Mouse (Mus musculus) limb, embryonic 11.5 days (tissue): Measurements from ENCODE around the gene Polr3gl. TPM values are rescaled to one million over a fixed set of nuclear protein-coding genes. Genes with fewer than 3 reads are reported as not detected.
A peak's percentile ranks its signal among the peaks of the same experiment; 100 is the strongest.

ENCODE experiments used
- ATAC-seq: fragments of 200-750 bp; cut with Nextera tagmentation; 2 replicates; pipeline ENCODE4 v1.8.0; 2017; ENCODE audit warnings: low read depth; ENCODE audit not compliant: insufficient number of reproducible peaks, low FRiP score, low TSS enrichment
- DNase-seq: peaks from one replicate; pipeline ENCODE4 v3.0.0-alpha.2; 2015; ENCODE audit warnings: low spot score
- H3K27ac ChIP-seq: fragments of 300-500 bp; sonication (generic); replicated peaks from 2 replicates; pipeline ENCODE4 v1.5.1; 2014; ENCODE audit warnings: low read depth, mild to moderate bottlenecking, low read length
- H3K27me3 ChIP-seq: fragments of 300-500 bp; sonication (generic); 2 replicates; pipeline ENCODE4 v1.6.1; 2014; ENCODE audit warnings: mild to moderate bottlenecking, low read length, mixed read lengths; ENCODE audit not compliant: control insufficient read depth, insufficient read depth
- H3K36me3 ChIP-seq: fragments of 300-500 bp; sonication (generic); 2 replicates; pipeline ENCODE4 v1.6.1; 2014; ENCODE audit warnings: mild to moderate bottlenecking, low read length, moderate library complexity, mixed read lengths; ENCODE audit not compliant: control insufficient read depth, insufficient read depth
- H3K4me1 ChIP-seq: fragments of 300-500 bp; sonication (generic); 2 replicates; pipeline ENCODE4 v1.6.1; 2014; ENCODE audit warnings: low read length, mixed read lengths; ENCODE audit not compliant: control insufficient read depth, insufficient read depth
- H3K4me2 ChIP-seq: fragments of 300-500 bp; sonication (generic); 2 replicates; pipeline ENCODE4 v1.6.1; 2014; ENCODE audit warnings: low read depth, mild to moderate bottlenecking, moderate library complexity; ENCODE audit not compliant: severe bottlenecking
- H3K4me3 ChIP-seq: fragments of 300-500 bp; sonication (generic); 2 replicates; pipeline ENCODE4 v1.5.1; 2014; ENCODE audit warnings: low read depth, low read length
- H3K9ac ChIP-seq: fragments of 300-500 bp; sonication (generic); 2 replicates; pipeline ENCODE4 v1.6.1; 2014; ENCODE audit warnings: mild to moderate bottlenecking, low read length
- H3K9me3 ChIP-seq: fragments of 300-500 bp; sonication (generic); 2 replicates; pipeline ENCODE4 v1.6.1; 2016; ENCODE audit warnings: low read length; ENCODE audit not compliant: control insufficient read depth
- WGBS: fragments of 180-500 bp; shearing (Covaris S2); extraction: QIAGEN DNeasy Blood & Tissue Kit; methylation state at CpG from one replicate; pipeline ENCODE4 v1.1.7; 2014; 5-methylcytosine and 5-hydroxymethylcytosine counted together
- polyA plus RNA-seq: library from polyadenylated mRNA; unstranded; fragments of >200 nt; fragmentation: Nextera tagmentation; extraction: Ambion mirVana; gene quantifications from 2 replicates; pipeline ENCODE4 v1.2.1, GENCODE M21; 2014

Polr3gl gene
- polyA plus RNA-seq, 1 experiment from 2014 or later, result 18.8 TPM

DNA sequence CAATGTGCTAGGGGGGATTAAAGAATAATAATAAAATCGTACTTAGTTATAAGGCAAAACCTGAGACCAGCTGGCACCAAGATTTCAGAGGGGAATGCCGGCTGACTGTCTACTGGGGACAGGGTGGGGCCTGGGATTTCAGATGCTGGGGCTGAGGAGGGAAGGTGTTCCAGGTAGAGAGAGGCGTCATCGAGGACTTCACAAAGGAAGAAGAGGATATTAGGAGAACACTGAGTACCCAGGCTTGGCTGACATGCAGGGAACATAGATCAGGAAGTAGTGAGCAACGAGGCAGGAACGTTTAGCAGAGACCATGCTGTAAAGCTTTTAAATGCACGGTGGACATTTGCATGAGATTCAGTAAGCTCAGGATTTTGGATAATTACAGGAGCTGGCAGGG is 42.1 kb downstream of the Polr3gl start:
- Histone ChIP-seq H3K27ac (no peak overlapping the region), H3K36me3 (no peaks in the 10 kb centered on the region), H3K4me2 (no peak overlapping the region), H3K9me3 (no peaks in the 10 kb centered on the region), H3K27me3 (no peaks in the 10 kb centered on the region), H3K4me3 (no peak overlapping the region), H3K9ac (no peak overlapping the region), H3K4me1 (0 out of 2 replicates have a peak, but pooled peaks cover 3% of the 10 kb centered on the region)
- WGBS, result 80% methylated on average over 7 of the region's 7 CpGs
- ATAC-seq (no peak), DNase-seq (no peak)

DNA sequence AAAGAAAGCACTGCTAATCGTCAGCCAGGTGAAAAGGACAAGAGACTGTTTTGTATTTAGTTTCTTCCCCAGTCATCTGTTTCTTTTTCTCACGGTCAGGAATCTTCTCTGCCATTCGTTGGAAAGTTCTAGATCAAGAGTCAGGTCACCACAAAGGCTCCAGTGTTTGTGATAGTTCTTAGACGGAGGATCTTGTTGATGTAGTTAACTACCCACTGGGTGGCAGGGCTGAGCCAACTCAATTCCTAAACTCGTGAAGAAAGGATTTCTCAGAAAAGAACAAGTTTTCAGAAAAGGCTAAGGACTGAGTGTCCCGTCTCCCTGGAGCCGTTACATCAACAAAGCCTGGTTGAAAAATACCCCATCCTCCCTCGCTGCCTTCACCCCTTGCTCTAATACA is 42.8 kb downstream of the Polr3gl start:
- 26% methylated on average over 8 of the region's 8 CpGs for WGBS
- Histone ChIP-seq H3K9me3 (no peaks in the 10 kb centered on the region), H3K9ac (no peak overlapping the region), H3K4me3 (no peak overlapping the region), H3K27me3 (no peaks in the 10 kb centered on the region), H3K4me2 (no peak overlapping the region), H3K27ac (no peak overlapping the region), H3K4me1 (no peaks in the 10 kb centered on the region), H3K36me3 (no peaks in the 10 kb centered on the region)
- DNase-seq (peak; percentile 61), ATAC-seq (no peak)

- DNase-seq (no peak), ATAC-seq (no peak)
- no peaks in the 10 kb centered on the region for H3K4me1 ChIP-seq
- no peak overlapping the region for H3K4me2 ChIP-seq
- H3K9me3 ChIP-seq, result no peaks in the 10 kb centered on the region
- no peaks in the 10 kb centered on the region for H3K27me3 ChIP-seq
- WGBS, result 87% methylated on average over 5 of the region's 5 CpGs
- H3K4me3 ChIP-seq, result no peak overlapping the region
- H3K36me3 ChIP-seq, result no peaks in the 10 kb centered on the region
- H3K27ac ChIP-seq, result no peak overlapping the region
- H3K9ac ChIP-seq, result no peak overlapping the region
Measured at GRCm38 (mm10) chr3:96549346-96549745, 44.6 kb downstream of the Polr3gl start.

DNA sequence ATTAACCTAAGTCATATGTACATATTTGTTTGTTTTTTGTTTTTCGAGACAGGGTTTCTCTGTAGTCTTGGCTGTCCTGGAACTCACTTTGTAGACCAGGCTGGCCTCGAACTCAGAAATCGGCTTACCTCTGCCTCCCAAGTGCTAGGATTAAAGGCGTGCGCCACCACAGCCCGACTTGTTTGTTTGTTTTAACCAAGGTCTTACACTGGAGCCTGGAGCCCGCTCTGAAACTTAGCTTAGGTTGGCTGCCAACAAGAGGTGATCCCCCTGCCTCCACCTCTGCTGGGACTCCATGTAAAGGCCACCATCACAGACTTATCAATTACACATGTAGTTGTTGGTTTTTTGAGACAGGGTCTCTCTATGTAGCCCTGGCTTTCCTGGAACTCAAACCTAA is 45.2 kb downstream of the Polr3gl start:
- no peak overlapping the region for H3K9ac ChIP-seq
- H3K4me1 ChIP-seq, result no peaks in the 10 kb centered on the region
- no peaks in the 10 kb centered on the region for H3K9me3 ChIP-seq
- WGBS, result 86% methylated on average over 7 of the region's 7 CpGs
- ATAC-seq (no peak), DNase-seq (no peak)
- H3K27me3 ChIP-seq, result no peaks in the 10 kb centered on the region
- H3K4me2 ChIP-seq, result no peak overlapping the region
- no peak overlapping the region for H3K4me3 ChIP-seq
- H3K27ac ChIP-seq, result no peak overlapping the region
- H3K36me3 ChIP-seq, result no peaks in the 10 kb centered on the region

GRCm38 (mm10) chr3:96547389-96547960 is 46.5 kb downstream of the Polr3gl start:
- no peak overlapping the region for H3K4me2 ChIP-seq
- H3K27ac ChIP-seq, result no peak overlapping the region
- H3K9ac ChIP-seq, result no peak overlapping the region
- ATAC-seq (no peak), DNase-seq (peak; percentile 86)
- no peaks in the 10 kb centered on the region for H3K9me3 ChIP-seq
- no peaks in the 10 kb centered on the region for H3K27me3 ChIP-seq
- no peaks in the 10 kb centered on the region for H3K36me3 ChIP-seq
- no peaks in the 10 kb centered on the region for H3K4me1 ChIP-seq
- 12% methylated on average over 14 of the region's 14 CpGs for WGBS
- no peak overlapping the region for H3K4me3 ChIP-seq

- no peak overlapping the region for H3K4me3 ChIP-seq
- no peak overlapping the region for H3K9ac ChIP-seq
- WGBS, result 53% methylated on average over 4 of the region's 4 CpGs
- no peak overlapping the region for H3K4me2 ChIP-seq
- H3K27me3 ChIP-seq, result no peaks in the 10 kb centered on the region
- no peak for DNase-seq
- H3K36me3 ChIP-seq, result no peaks in the 10 kb centered on the region
- no peak for ATAC-seq
- H3K9me3 ChIP-seq, result no peaks in the 10 kb centered on the region
- H3K4me1 ChIP-seq, result no peaks in the 10 kb centered on the region
- H3K27ac ChIP-seq, result no peak overlapping the region
Measured at GRCm38 (mm10) chr3:96546880-96547279, 47.1 kb downstream of the Polr3gl start.

DNA sequence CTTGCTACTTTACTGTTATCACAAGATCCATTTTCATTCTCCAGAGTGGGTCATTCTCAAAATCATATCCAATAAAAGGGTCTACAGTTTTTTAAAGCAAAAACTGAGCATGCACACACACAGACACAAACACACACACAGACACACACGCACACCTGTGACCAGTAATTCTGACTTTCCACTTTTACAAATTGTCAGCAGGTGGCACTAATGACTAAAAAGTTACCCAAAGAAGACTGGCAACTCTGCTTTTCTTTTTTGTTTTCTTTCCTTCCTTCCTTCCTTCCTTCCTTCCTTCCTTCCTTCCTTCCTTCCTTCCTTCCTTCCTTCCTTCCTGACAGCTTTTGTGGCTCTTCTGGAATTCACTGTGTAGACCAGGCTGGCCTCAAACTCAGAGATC is 48.4 kb downstream of the Polr3gl start:
- H3K27ac ChIP-seq, result no peak overlapping the region
- H3K4me2 ChIP-seq, result no peak overlapping the region
- ATAC-seq (no peak), DNase-seq (no peak)
- WGBS, result 25% methylated on average over 1 of the region's 1 CpGs
- no peak overlapping the region for H3K9ac ChIP-seq
- no peaks in the 10 kb centered on the region for H3K4me1 ChIP-seq
- H3K4me3 ChIP-seq, result no peak overlapping the region
- H3K36me3 ChIP-seq, result no peaks in the 10 kb centered on the region
- no peaks in the 10 kb centered on the region for H3K27me3 ChIP-seq
- no peaks in the 10 kb centered on the region for H3K9me3 ChIP-seq

GRCm38 (mm10) chr3:96543345-96543744 is 50.6 kb downstream of the Polr3gl start:
- DNase-seq, result no peak
- no peaks in the 10 kb centered on the region for H3K9me3 ChIP-seq
- no peak overlapping the region for H3K27ac ChIP-seq
- no peak for ATAC-seq
- H3K4me3 ChIP-seq, result no peak overlapping the region
- H3K9ac ChIP-seq, result no peak overlapping the region
- 0 out of 2 replicates have a peak, but pooled peaks cover 3% of the 10 kb centered on the region for H3K4me1 ChIP-seq
- WGBS, result 84% methylated on average over 11 of the region's 11 CpGs
- no peaks in the 10 kb centered on the region for H3K36me3 ChIP-seq
- no peak overlapping the region for H3K4me2 ChIP-seq
- no peaks in the 10 kb centered on the region for H3K27me3 ChIP-seq

DNA sequence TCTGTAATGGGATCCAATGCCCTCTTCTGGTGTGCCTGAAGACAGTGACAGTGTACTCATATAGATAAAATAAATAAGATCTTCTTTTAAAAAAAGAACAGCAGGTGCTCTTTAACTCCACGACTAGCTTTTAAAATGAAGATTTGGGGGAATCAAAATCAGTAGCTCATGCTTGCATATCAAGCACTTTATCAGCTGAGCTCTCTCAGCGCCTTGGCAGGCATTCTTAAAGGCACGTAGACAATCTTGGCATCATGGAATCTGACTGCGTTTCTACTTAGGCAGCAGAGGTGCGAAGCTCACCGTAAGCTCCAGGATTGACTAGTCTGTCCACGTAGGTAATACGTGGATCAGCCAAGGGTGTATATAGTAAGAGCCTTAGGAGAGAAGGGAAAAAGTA is 51.4 kb downstream of the Polr3gl start:
- Histone ChIP-seq H3K27ac (no peak overlapping the region), H3K4me1 (0 out of 2 replicates have a peak, but pooled peaks cover 3% of the 10 kb centered on the region), H3K27me3 (no peaks in the 10 kb centered on the region), H3K9ac (no peak overlapping the region), H3K4me3 (no peak overlapping the region), H3K9me3 (no peaks in the 10 kb centered on the region), H3K4me2 (no peak overlapping the region), H3K36me3 (no peaks in the 10 kb centered on the region)
- 76% methylated on average over 8 of the region's 8 CpGs for WGBS
- ATAC-seq, result no peak
- DNase-seq, result no peak
